Mouse (Mus musculus) midbrain, embryonic 10.5 days (tissue): ENCODE measurements around the gene Bcl11a. TPM values are rescaled to one million over a fixed set of nuclear protein-coding genes. Genes with fewer than 3 reads are reported as not detected.

Source experiments
- DNase-seq: peaks from one replicate; pipeline ENCODE4 v3.0.0-alpha.2; 2017; ENCODE audit warnings: low spot score
- H3K27ac ChIP-seq: fragments of 300-500 bp; sonication (generic); replicated peaks from 2 replicates; pipeline ENCODE4 v1.5.1; 2016; ENCODE audit warnings: mild to moderate bottlenecking
- H3K27me3 ChIP-seq: fragments of 300-500 bp; sonication (generic); 2 replicates; pipeline ENCODE4 v1.6.1; 2016; ENCODE audit warnings: low read depth, mild to moderate bottlenecking; ENCODE audit not compliant: poor library complexity, severe bottlenecking
- H3K36me3 ChIP-seq: fragments of 300-500 bp; sonication (generic); 2 replicates; pipeline ENCODE4 v1.6.1; 2016; ENCODE audit warnings: mild to moderate bottlenecking, moderate library complexity
- H3K4me1 ChIP-seq: fragments of 300-500 bp; sonication (generic); 2 replicates; pipeline ENCODE4 v1.6.1; 2016
- H3K4me3 ChIP-seq: fragments of 300-500 bp; sonication (generic); 2 replicates; pipeline ENCODE4 v1.5.1; 2016; ENCODE audit warnings: mild to moderate bottlenecking, moderate library complexity
- H3K9me3 ChIP-seq: fragments of 300-500 bp; sonication (generic); replicated peaks from 2 replicates; pipeline ENCODE4 v1.6.1; 2016; ENCODE audit warnings: mild to moderate bottlenecking
- WGBS: fragments of 180-500 bp; shearing (Covaris S2); methylation state at CpG from one replicate; pipeline ENCODE4 v1.1.7; 2016; 5-methylcytosine and 5-hydroxymethylcytosine counted together
- polyA plus RNA-seq: library from polyadenylated mRNA; unstranded; fragments of >200 nt; fragmentation: Nextera tagmentation; extraction: Ambion mirVana; gene quantifications from 2 replicates; pipeline ENCODE4 v1.2.1, GENCODE M21; 2016

Gene Bcl11a
- polyA plus RNA-seq, 1 experiment from 2014 or later, result 15.8 TPM

GRCm38 (mm10) chr11:24131818-24132217 lies 54.0 kb downstream of the Bcl11a start:
- no peaks in the 10 kb centered on the region; the same call in 1 of the 2 replicates for H3K36me3 ChIP-seq
- H3K27ac ChIP-seq, result no peak overlapping the region
- no peak overlapping the region for H3K4me3 ChIP-seq
- no peaks in the 10 kb centered on the region for H3K27me3 ChIP-seq
- no peak for DNase-seq
- H3K9me3 ChIP-seq, result no peaks in the 10 kb centered on the region
- WGBS, result 91% methylated on average over 2 of the region's 2 CpGs
- peaks cover 27% of the 10 kb centered on the region for H3K4me1 ChIP-seq

GRCm38 (mm10) chr11:24132358-24132757 lies 54.5 kb downstream of the Bcl11a start:
- no peaks in the 10 kb centered on the region for H3K27me3 ChIP-seq
- DNase-seq, result no peak
- no peaks in the 10 kb centered on the region; the same call in 1 of the 2 replicates for H3K36me3 ChIP-seq
- no peaks in the 10 kb centered on the region for H3K9me3 ChIP-seq
- 88% methylated on average over 6 of the region's 6 CpGs for WGBS
- no peak overlapping the region for H3K27ac ChIP-seq
- H3K4me1 ChIP-seq, result peaks cover 27% of the 10 kb centered on the region
- H3K4me3 ChIP-seq, result no peak overlapping the region

GRCm38 (mm10) chr11:24132853-24133252 lies 55.0 kb downstream of the Bcl11a start:
- WGBS, result 93% methylated on average over 2 of the region's 2 CpGs
- no peak overlapping the region for H3K27ac ChIP-seq
- H3K4me1 ChIP-seq, result peaks cover 24% of the 10 kb centered on the region

GRCm38 (mm10) chr11:24133484-24133883 lies 55.6 kb downstream of the Bcl11a start:
- Histone ChIP-seq H3K27ac (no peak overlapping the region), H3K4me1 (peaks cover 18% of the 10 kb centered on the region; the same call in 1 of the 2 replicates), H3K9me3 (no peaks in the 10 kb centered on the region), H3K4me3 (no peak overlapping the region), H3K27me3 (no peaks in the 10 kb centered on the region), H3K36me3 (no peaks in the 10 kb centered on the region; the same call in 1 of the 2 replicates)
- no peak for DNase-seq
- 78% methylated on average over 3 of the region's 3 CpGs for WGBS

More at GRCm38 (mm10) chr11:24132853-24133252, 55.0 kb downstream of the Bcl11a start:
- Histone ChIP-seq H3K4me3 (no peak overlapping the region), H3K9me3 (no peaks in the 10 kb centered on the region), H3K27me3 (no peaks in the 10 kb centered on the region), H3K36me3 (no peaks in the 10 kb centered on the region; the same call in 1 of the 2 replicates)
- no peak for DNase-seq

GRCm38 (mm10) chr11:24133928-24134327 lies 56.1 kb downstream of the Bcl11a start:
- Histone ChIP-seq H3K27ac (no peak overlapping the region), H3K4me1 (peaks cover 18% of the 10 kb centered on the region; the same call in 1 of the 2 replicates), H3K9me3 (no peaks in the 10 kb centered on the region), H3K4me3 (no peak overlapping the region), H3K27me3 (no peaks in the 10 kb centered on the region), H3K36me3 (no peaks in the 10 kb centered on the region; the same call in 1 of the 2 replicates)
- 94% methylated on average over 5 of the region's 5 CpGs for WGBS
- no peak for DNase-seq

GRCm38 (mm10) chr11:24135244-24135643 lies 57.4 kb downstream of the Bcl11a start:
- WGBS, result 89% methylated on average over 2 of the region's 2 CpGs
- no peak for DNase-seq
- Histone ChIP-seq H3K9me3 (peaks cover 5% of the 10 kb centered on the region; the same call in 1 of the 2 replicates), H3K4me1 (peaks cover 18% of the 10 kb centered on the region; the same call in 1 of the 2 replicates), H3K27ac (no peak overlapping the region), H3K27me3 (no peaks in the 10 kb centered on the region), H3K36me3 (peaks cover 5% of the 10 kb centered on the region; the same call in 1 of the 2 replicates), H3K4me3 (no peak overlapping the region)

GRCm38 (mm10) chr11:24136084-24136785 lies 58.4 kb downstream of the Bcl11a start:
- no peak for DNase-seq
- 90% methylated on average over 6 of the region's 6 CpGs for WGBS

GRCm38 (mm10) chr11:24137891-24138290 lies 60.0 kb downstream of the Bcl11a start:
- H3K4me1 ChIP-seq, result peaks cover 20% of the 10 kb centered on the region
- peaks cover 5% of the 10 kb centered on the region; the same call in 1 of the 2 replicates for H3K9me3 ChIP-seq
- H3K4me3 ChIP-seq, result no peak overlapping the region
- 93% methylated on average over 2 of the region's 2 CpGs for WGBS
- H3K36me3 ChIP-seq, result peaks cover 5% of the 10 kb centered on the region; the same call in 1 of the 2 replicates
- no peak overlapping the region for H3K27ac ChIP-seq
- H3K27me3 ChIP-seq, result no peaks in the 10 kb centered on the region
- no peak for DNase-seq

More at GRCm38 (mm10) chr11:24136084-24136785, 58.4 kb downstream of the Bcl11a start:
- Histone ChIP-seq H3K27ac (no peak overlapping the region), H3K9me3 (peaks cover 5% of the 10 kb centered on the region; the same call in 1 of the 2 replicates), H3K36me3 (peaks cover 5% of the 10 kb centered on the region; the same call in 1 of the 2 replicates), H3K27me3 (no peaks in the 10 kb centered on the region), H3K4me3 (no peak overlapping the region), H3K4me1 (peaks cover 13% of the 10 kb centered on the region)

- no peak for DNase-seq
- Histone ChIP-seq H3K36me3 (peaks cover 5% of the 10 kb centered on the region; the same call in 1 of the 2 replicates), H3K4me1 (peaks cover 16% of the 10 kb centered on the region), H3K4me3 (no peak overlapping the region), H3K27ac (no peak overlapping the region), H3K27me3 (no peaks in the 10 kb centered on the region), H3K9me3 (peaks cover 5% of the 10 kb centered on the region; the same call in 1 of the 2 replicates)
- WGBS, result 89% methylated on average over 9 of the region's 9 CpGs
Observed at GRCm38 (mm10) chr11:24138600-24139375, 60.9 kb downstream of the Bcl11a start.

GRCm38 (mm10) chr11:24139432-24139831 lies 61.6 kb downstream of the Bcl11a start:
- 96% methylated on average over 6 of the region's 6 CpGs for WGBS
- no peak for DNase-seq
- peaks cover 8% of the 10 kb centered on the region; the same call in 1 of the 2 replicates for H3K36me3 ChIP-seq
- no peaks in the 10 kb centered on the region for H3K27me3 ChIP-seq
- H3K4me1 ChIP-seq, result peaks cover 16% of the 10 kb centered on the region
- no peak overlapping the region for H3K27ac ChIP-seq
- H3K9me3 ChIP-seq, result peaks cover 5% of the 10 kb centered on the region; the same call in 1 of the 2 replicates
- H3K4me3 ChIP-seq, result no peak overlapping the region

GRCm38 (mm10) chr11:24139952-24140351 lies 62.1 kb downstream of the Bcl11a start:
- DNase-seq, result no peak
- peaks cover 16% of the 10 kb centered on the region for H3K4me1 ChIP-seq
- no peaks in the 10 kb centered on the region for H3K27me3 ChIP-seq
- no peak overlapping the region for H3K4me3 ChIP-seq
- no peak overlapping the region for H3K27ac ChIP-seq
- peaks cover 8% of the 10 kb centered on the region; the same call in 1 of the 2 replicates for H3K36me3 ChIP-seq
- H3K9me3 ChIP-seq, result peaks cover 5% of the 10 kb centered on the region; the same call in 1 of the 2 replicates
- WGBS, result 84% methylated on average over 2 of the region's 2 CpGs

GRCm38 (mm10) chr11:24140948-24141347 lies 63.1 kb downstream of the Bcl11a start:
- Histone ChIP-seq H3K27ac (no peak overlapping the region), H3K4me1 (peaks cover 16% of the 10 kb centered on the region), H3K4me3 (no peak overlapping the region), H3K9me3 (peaks cover 5% of the 10 kb centered on the region; the same call in 1 of the 2 replicates), H3K27me3 (no peaks in the 10 kb centered on the region), H3K36me3 (peaks cover 8% of the 10 kb centered on the region; the same call in 1 of the 2 replicates)
- no peak for DNase-seq
- WGBS, result 92% methylated on average over 2 of the region's 2 CpGs
